Mouse (Mus musculus) right cerebral cortex, postnatal 36 days (tissue): ENCODE data around the gene Frmd4a.

Experiments
- DNase-seq, 2 experiments: peaks; one replicate each; pipeline ENCODE4 v3.0.0; 2022; ENCODE audit warnings: low spot score in 2 of 2, mixed read lengths in 1 of 2

Gene Frmd4a

GRCm38 (mm10) chr2:4486185-4486584, 468.7 kb downstream of the Frmd4a start:
- DNase-seq = no peak

GRCm38 (mm10) chr2:4487280-4487679, 469.8 kb downstream of the Frmd4a start:
- no peak for DNase-seq

- no peak for DNase-seq
Measured at GRCm38 (mm10) chr2:4490845-4491244, 473.3 kb downstream of the Frmd4a start.

- DNase-seq = peak; percentile 45 to 68
Measured at GRCm38 (mm10) chr2:4492485-4493481, 475.3 kb downstream of the Frmd4a start.

- DNase-seq = no peak
Measured at GRCm38 (mm10) chr2:4494478-4494877, 477.0 kb downstream of the Frmd4a start.

- no peak for DNase-seq
Measured at GRCm38 (mm10) chr2:4499257-4499656, 481.7 kb downstream of the Frmd4a start.

- peak; percentile 49 to 62 for DNase-seq
Measured at GRCm38 (mm10) chr2:4499916-4500315, 482.4 kb downstream of the Frmd4a start.

GRCm38 (mm10) chr2:4501257-4502027, 483.9 kb downstream of the Frmd4a start:
- no peak for DNase-seq

- DNase-seq = peak; percentile 36 to 66
Measured at GRCm38 (mm10) chr2:4504413-4504812, 486.9 kb downstream of the Frmd4a start.

- no peak for DNase-seq
Measured at GRCm38 (mm10) chr2:4505695-4506094, 488.2 kb downstream of the Frmd4a start.

- DNase-seq = no peak
Measured at GRCm38 (mm10) chr2:4506659-4507058, 489.1 kb downstream of the Frmd4a start.

GRCm38 (mm10) chr2:4507887-4508615, 490.5 kb downstream of the Frmd4a start:
- DNase-seq = no peak

- DNase-seq = no peak
Measured at GRCm38 (mm10) chr2:4508959-4509615, 491.6 kb downstream of the Frmd4a start.

GRCm38 (mm10) chr2:4509739-4510138, 492.2 kb downstream of the Frmd4a start:
- no peak for DNase-seq

- no peak for DNase-seq
Measured at GRCm38 (mm10) chr2:4510208-4511079, 492.9 kb downstream of the Frmd4a start.

GRCm38 (mm10) chr2:4511080-4511386, 493.5 kb downstream of the Frmd4a start:
- DNase-seq = no peak

- no peak for DNase-seq
Measured at GRCm38 (mm10) chr2:4512607-4513006, 495.1 kb downstream of the Frmd4a start.

- no peak for DNase-seq
Measured at GRCm38 (mm10) chr2:4515910-4516309, 498.4 kb downstream of the Frmd4a start.

GRCm38 (mm10) chr2:4516819-4517552, 499.5 kb downstream of the Frmd4a start:
- DNase-seq = no peak
